Mouse (Mus musculus): ENCODE data around the gene Skp2. TPM values are rescaled to one million over a fixed set of nuclear protein-coding genes. Genes with fewer than 3 reads are reported as not detected.

Skp2 gene
- polyA plus RNA-seq, 1 experiment from 2014 or later, result 113 TPM

- Histone ChIP-seq H3K4me3 (replicated peaks) (no peak overlapping the region), H3K27me3 (no peaks in the 10 kb centered on the region), H3K4me1 (peaks cover 5% of the 10 kb centered on the region), H3K27ac (no peak overlapping the region), H3K9ac (no peak overlapping the region), H3K4me2 (no peak overlapping the region), H3K9me3 (no peaks in the 10 kb centered on the region), H3K36me3 (replicated peaks) (peaks cover 3% of the 10 kb centered on the region; the same call in 1 of the 2 replicates)
- WGBS, result 51% methylated on average over 11 of the region's 11 CpGs
- no peak for ATAC-seq (ENCODE audit: low FRiP score)
Measured at GRCm38 (mm10) chr15:9086813-9087212, 68.4 kb downstream of the Skp2 start.

- Histone ChIP-seq H3K36me3 (replicated peaks) (no peaks in the 10 kb centered on the region), H3K27me3 (no peaks in the 10 kb centered on the region), H3K4me1 (peaks cover 12% of the 10 kb centered on the region), H3K4me2 (no peak overlapping the region), H3K9ac (no peak overlapping the region), H3K4me3 (replicated peaks) (no peak overlapping the region), H3K9me3 (no peaks in the 10 kb centered on the region), H3K27ac (no peak overlapping the region)
- 91% methylated on average over 9 of the region's 9 CpGs for WGBS
- ATAC-seq (ENCODE audit: low FRiP score), result no peak
Measured at GRCm38 (mm10) chr15:9082753-9083152, 72.5 kb downstream of the Skp2 start.

DNA sequence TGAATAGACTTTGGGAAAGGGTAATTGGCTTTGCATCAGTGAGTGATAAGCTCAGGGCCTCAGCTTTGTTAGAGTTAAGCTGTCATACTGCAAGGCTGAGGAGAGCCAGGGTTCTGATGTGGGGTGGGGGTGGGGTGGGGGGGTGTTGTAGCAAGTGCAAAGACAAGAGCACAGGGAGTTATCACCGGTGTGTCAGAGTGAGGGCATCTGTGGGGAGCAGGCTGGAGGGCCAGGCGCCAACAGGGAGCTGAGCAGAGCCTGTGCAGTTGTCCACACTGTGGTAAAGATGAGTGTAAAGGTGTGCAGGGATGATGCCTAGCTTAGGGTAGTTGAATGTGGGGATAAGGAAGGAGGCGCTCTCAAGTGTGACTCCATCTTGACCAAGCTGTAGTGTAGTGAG is 73.9 kb downstream of the Skp2 start:
- Histone ChIP-seq H3K36me3 (replicated peaks) (no peaks in the 10 kb centered on the region), H3K9me3 (no peaks in the 10 kb centered on the region), H3K4me3 (replicated peaks) (no peak overlapping the region), H3K27ac (no peak overlapping the region), H3K4me1 (peaks cover 7% of the 10 kb centered on the region), H3K27me3 (no peaks in the 10 kb centered on the region), H3K9ac (no peak overlapping the region), H3K4me2 (no peak overlapping the region)
- WGBS, result 77% methylated on average over 3 of the region's 3 CpGs
- ATAC-seq (ENCODE audit: low FRiP score), result no peak

GRCm38 (mm10) chr15:9080206-9080605 is 75.0 kb downstream of the Skp2 start:
- H3K36me3 ChIP-seq (replicated peaks), result no peaks in the 10 kb centered on the region
- H3K9ac ChIP-seq, result no peak overlapping the region
- H3K4me3 ChIP-seq (replicated peaks), result no peak overlapping the region
- H3K4me1 ChIP-seq, result peaks cover 10% of the 10 kb centered on the region
- no peak for ATAC-seq (ENCODE audit: low FRiP score)
- H3K4me2 ChIP-seq, result no peak overlapping the region
- no peaks in the 10 kb centered on the region for H3K27me3 ChIP-seq
- no peaks in the 10 kb centered on the region for H3K9me3 ChIP-seq
- H3K27ac ChIP-seq, result no peak overlapping the region
- WGBS, result 66% methylated on average over 4 of the region's 4 CpGs

- Histone ChIP-seq H3K9ac (no peak overlapping the region), H3K27me3 (no peaks in the 10 kb centered on the region), H3K9me3 (no peaks in the 10 kb centered on the region), H3K27ac (no peak overlapping the region), H3K4me3 (replicated peaks) (no peak overlapping the region), H3K36me3 (replicated peaks) (no peaks in the 10 kb centered on the region), H3K4me2 (no peak overlapping the region), H3K4me1 (peaks cover 16% of the 10 kb centered on the region)
- 56% methylated on average over 5 of the region's 5 CpGs for WGBS
- no peak for ATAC-seq (ENCODE audit: low FRiP score)
Measured at GRCm38 (mm10) chr15:9079626-9080025, 75.6 kb downstream of the Skp2 start.

DNA sequence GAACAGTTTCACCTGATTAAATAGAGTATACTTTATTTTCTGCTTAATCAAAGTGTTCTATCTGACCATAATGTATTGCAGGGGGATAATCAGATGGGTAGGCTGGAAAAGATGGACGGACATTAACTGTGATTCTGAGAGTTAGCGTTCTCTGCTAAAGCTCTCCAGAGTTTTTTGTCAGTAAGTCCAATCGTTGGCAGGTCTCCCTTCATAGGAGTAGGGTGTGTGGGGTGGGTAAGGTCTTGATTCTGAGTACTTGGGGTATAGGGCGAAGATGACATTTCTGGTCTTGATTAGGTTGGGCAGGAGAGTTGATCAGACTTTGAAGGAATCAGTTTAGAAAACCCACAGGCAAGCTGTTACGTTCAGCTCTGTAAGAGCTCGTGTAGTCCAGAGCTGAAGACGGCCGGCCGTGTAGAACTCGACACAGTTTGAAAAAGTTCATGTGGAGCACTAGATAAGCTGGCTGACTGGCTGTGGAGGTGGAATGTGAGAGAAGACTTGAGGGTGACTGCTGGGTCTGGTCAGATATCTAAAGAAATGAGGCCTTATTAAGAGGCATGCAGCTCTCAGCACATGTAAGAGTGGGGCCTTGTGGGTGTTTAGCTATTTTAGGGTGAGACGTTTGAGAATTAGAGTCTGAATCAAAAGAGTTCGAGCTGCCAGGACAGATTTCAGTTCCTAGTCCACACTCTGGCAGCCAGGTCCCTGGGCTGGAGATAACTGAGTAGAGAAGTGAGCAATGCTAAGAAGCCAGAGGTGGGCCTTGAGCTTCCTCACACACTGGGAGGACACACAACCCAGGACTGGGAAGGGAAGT is 76.5 kb downstream of the Skp2 start:
- WGBS, result 79% methylated on average over 12 of the region's 12 CpGs
- ATAC-seq (ENCODE audit: low FRiP score), result no peak

GRCm38 (mm10) chr15:9075608-9076200 is 79.5 kb downstream of the Skp2 start:
- Histone ChIP-seq H3K36me3 (replicated peaks) (no peaks in the 10 kb centered on the region), H3K4me1 (peaks cover 38% of the 10 kb centered on the region), H3K27me3 (no peaks in the 10 kb centered on the region), H3K27ac (no peak overlapping the region), H3K4me3 (replicated peaks) (no peak overlapping the region), H3K9me3 (no peaks in the 10 kb centered on the region), H3K9ac (no peak overlapping the region), H3K4me2 (no peak overlapping the region)
- WGBS, result 78% methylated on average over 14 of the region's 14 CpGs
- no peak for ATAC-seq (ENCODE audit: low FRiP score)

More for the DNA sequence above, 76.5 kb downstream of the Skp2 start:
- Histone ChIP-seq H3K4me2 (no peak overlapping the region), H3K9ac (no peak overlapping the region), H3K4me3 (replicated peaks) (no peak overlapping the region), H3K4me1 (peaks cover 22% of the 10 kb centered on the region), H3K27ac (no peak overlapping the region), H3K27me3 (no peaks in the 10 kb centered on the region), H3K9me3 (no peaks in the 10 kb centered on the region), H3K36me3 (replicated peaks) (no peaks in the 10 kb centered on the region)

DNA sequence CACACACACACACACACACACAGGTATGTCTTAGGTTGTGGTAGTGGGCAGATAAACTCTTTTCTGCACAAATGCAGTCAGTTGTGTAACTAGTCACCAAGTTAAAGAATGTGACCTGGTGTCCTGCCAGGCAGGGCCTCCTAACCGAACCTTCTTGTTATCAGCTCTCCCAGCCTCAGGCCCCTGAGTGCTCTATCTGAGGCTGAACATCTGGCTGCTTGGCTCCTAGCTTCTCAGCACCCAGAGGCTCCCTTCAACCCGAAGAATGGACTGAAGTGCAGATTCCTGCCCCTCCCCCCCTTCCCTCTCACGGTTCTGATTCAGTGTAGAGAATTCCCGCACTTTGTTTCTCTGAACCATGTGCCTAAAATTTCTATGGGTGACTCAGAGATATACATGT is 80.6 kb downstream of the Skp2 start:
- 19% methylated on average over 4 of the region's 4 CpGs for WGBS
- H3K9me3 ChIP-seq, result no peaks in the 10 kb centered on the region
- H3K27me3 ChIP-seq, result no peaks in the 10 kb centered on the region
- no peak overlapping the region for H3K4me3 ChIP-seq (replicated peaks)
- no peaks in the 10 kb centered on the region for H3K36me3 ChIP-seq (replicated peaks)
- no peak overlapping the region for H3K9ac ChIP-seq
- peaks cover 47% of the 10 kb centered on the region for H3K4me1 ChIP-seq
- H3K4me2 ChIP-seq, result no peak overlapping the region
- no peak overlapping the region for H3K27ac ChIP-seq
- ATAC-seq (ENCODE audit: low FRiP score), result no peak

- peaks cover 45% of the 10 kb centered on the region for H3K4me1 ChIP-seq
- no peaks in the 10 kb centered on the region for H3K27me3 ChIP-seq
- WGBS, result 34% methylated on average over 2 of the region's 2 CpGs
- H3K36me3 ChIP-seq (replicated peaks), result no peaks in the 10 kb centered on the region
- no peaks in the 10 kb centered on the region for H3K9me3 ChIP-seq
- no peak overlapping the region for H3K4me3 ChIP-seq (replicated peaks)
- no peak overlapping the region for H3K9ac ChIP-seq
- ATAC-seq (ENCODE audit: low FRiP score), result no peak
- H3K4me2 ChIP-seq, result no peak overlapping the region
- H3K27ac ChIP-seq, result no peak overlapping the region
Measured at GRCm38 (mm10) chr15:9074139-9074538, 81.1 kb downstream of the Skp2 start.

DNA sequence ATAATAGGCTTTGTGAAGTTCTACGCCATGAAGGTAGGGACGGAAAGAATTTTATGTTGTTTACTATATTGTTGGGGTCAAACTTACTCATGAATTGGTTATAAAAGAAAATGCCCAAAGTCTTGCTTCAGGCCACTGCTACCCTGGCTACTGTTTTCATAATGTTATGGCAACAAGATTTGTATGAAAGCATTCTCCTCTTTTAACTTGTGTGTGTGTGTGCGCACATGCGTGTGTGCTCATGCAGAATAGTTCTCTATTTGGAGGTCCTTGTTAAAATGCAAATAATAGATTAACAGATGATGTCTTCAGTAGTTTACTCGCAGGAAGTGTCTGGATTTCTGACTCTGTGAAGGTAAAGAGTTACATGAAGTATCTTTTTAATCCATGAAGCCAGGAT is 81.5 kb downstream of the Skp2 start:
- no peak for ATAC-seq (ENCODE audit: low FRiP score)
- Histone ChIP-seq H3K36me3 (replicated peaks) (no peaks in the 10 kb centered on the region), H3K9me3 (no peaks in the 10 kb centered on the region), H3K4me3 (replicated peaks) (no peak overlapping the region), H3K9ac (no peak overlapping the region), H3K27ac (no peak overlapping the region), H3K4me2 (0 out of 2 replicates have a peak overlapping the region, but pooled peaks have one; percentile 10), H3K27me3 (no peaks in the 10 kb centered on the region), H3K4me1 (peaks cover 41% of the 10 kb centered on the region)
- WGBS, result 76% methylated on average over 5 of the region's 5 CpGs

- H3K4me3 ChIP-seq (replicated peaks), result peak overlapping the region; percentile 81
- H3K4me1 ChIP-seq, result peaks cover 41% of the 10 kb centered on the region
- H3K36me3 ChIP-seq (replicated peaks), result no peaks in the 10 kb centered on the region
- no peak overlapping the region; the same call in 1 of the 2 replicates for H3K9ac ChIP-seq
- no peaks in the 10 kb centered on the region for H3K9me3 ChIP-seq
- no peak overlapping the region for H3K27ac ChIP-seq
- H3K27me3 ChIP-seq, result no peaks in the 10 kb centered on the region
- H3K4me2 ChIP-seq, result peak overlapping the region; percentile 70
- ATAC-seq (ENCODE audit: low FRiP score), result no peak
- WGBS, result 62% methylated on average over 12 of the region's 12 CpGs
Measured at GRCm38 (mm10) chr15:9073067-9073608, 82.1 kb downstream of the Skp2 start.

GRCm38 (mm10) chr15:9072630-9073029 is 82.6 kb downstream of the Skp2 start:
- H3K4me1 ChIP-seq, result peaks cover 41% of the 10 kb centered on the region
- no peaks in the 10 kb centered on the region for H3K27me3 ChIP-seq
- H3K9ac ChIP-seq, result peak overlapping the region; percentile 79; the same call in 1 of the 2 replicates
- peak overlapping the region; percentile 70 for H3K4me2 ChIP-seq
- H3K4me3 ChIP-seq (replicated peaks), result peak overlapping the region; percentile 81
- no peaks in the 10 kb centered on the region for H3K36me3 ChIP-seq (replicated peaks)
- 40% methylated on average over 5 of the region's 5 CpGs for WGBS
- ATAC-seq (ENCODE audit: low FRiP score), result no peak
- H3K27ac ChIP-seq, result no peak overlapping the region
- H3K9me3 ChIP-seq, result no peaks in the 10 kb centered on the region

Data from forebrain, embryonic 12.5 days (tissue).